Mouse (Mus musculus): ENCODE data around the gene Rac1. TPM values are rescaled to one million over a fixed set of nuclear protein-coding genes. Genes with fewer than 3 reads are reported as not detected.

Gene Rac1
- polyA plus RNA-seq, 1 experiment = 400 TPM

DNA sequence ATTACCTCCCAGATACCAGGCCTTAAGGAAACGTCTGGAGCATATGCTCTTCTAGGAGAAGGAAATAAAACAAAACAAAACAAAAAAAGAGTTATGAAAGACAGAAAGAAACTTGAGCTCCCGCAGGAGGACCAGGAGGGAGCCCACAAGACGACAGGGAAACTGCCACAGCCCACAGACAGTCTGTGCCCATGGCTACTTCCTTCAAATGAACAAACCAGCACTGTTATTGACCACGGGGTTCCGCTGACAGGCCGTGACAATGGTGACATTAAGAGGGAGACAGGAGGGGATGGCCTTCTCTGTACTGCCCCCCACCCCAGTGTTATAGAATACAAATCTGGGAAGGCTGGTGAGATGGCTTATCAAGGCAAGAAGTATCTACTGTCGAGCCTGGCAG lies 2.9 kb upstream of the Rac1 start:
- TF ChIP-seq POLR2A (IDR thresholded peaks at IDR 0.05; ENCODE audit: borderline replicate concordance, extremely low read depth, low read depth, low read length) (no peak), CTCF (IDR thresholded peaks at IDR 0.05; ENCODE audit: insufficient read depth, low read length) (no peak)
- 67% methylated on average over 7 of the region's 7 CpGs for whole genome bisulfite sequencing
- Histone ChIP-seq H3K4me3 (replicated peaks; ENCODE audit: extremely low read depth, low read depth, low read length) (no peak overlapping the region), H3K4me1 (ENCODE audit: control insufficient read depth, insufficient read depth, low read length) (peaks cover 5% of the 10 kb centered on the region)
- DNase-seq = no peak

DNA sequence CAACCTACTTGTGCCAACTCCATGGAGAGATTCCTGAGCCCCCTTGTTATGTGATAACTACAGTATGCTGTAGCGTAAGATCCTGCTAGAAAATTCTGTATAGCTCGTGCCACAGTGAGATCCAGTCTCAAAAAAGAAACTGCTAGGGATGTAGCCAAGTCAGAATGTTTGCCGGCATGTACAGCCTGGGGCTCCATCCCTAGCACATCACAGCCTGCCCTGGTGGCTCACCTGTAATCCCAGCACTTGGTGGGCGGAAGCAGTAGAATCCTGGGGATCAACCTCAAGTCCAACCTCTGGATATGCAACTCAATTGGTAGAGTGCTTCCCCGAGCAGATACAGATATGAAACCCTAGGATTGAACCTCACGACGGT lies 460 bp upstream of the Rac1 start:
- TF ChIP-seq POLR2A (IDR thresholded peaks at IDR 0.05; ENCODE audit: borderline replicate concordance, extremely low read depth, low read depth, low read length) (no peak), CTCF (IDR thresholded peaks at IDR 0.05; ENCODE audit: insufficient read depth, low read length) (no peak)
- DNase-seq = no peak
- 14% methylated on average over 7 of the region's 7 CpGs for WGBS
- Histone ChIP-seq H3K4me3 (replicated peaks; ENCODE audit: extremely low read depth, low read depth, low read length) (peak overlapping the region; percentile 94), H3K4me1 (ENCODE audit: control insufficient read depth, insufficient read depth, low read length) (peaks cover 26% of the 10 kb centered on the region)

GRCm38 (mm10) chr5:143526698-143527331 lies 1.0 kb downstream of the Rac1 start:
- H3K4me3 ChIP-seq (replicated peaks; ENCODE audit: extremely low read depth, low read depth, low read length) = peak overlapping the region; percentile 97
- under 1% methylated on average over 28 of the region's 28 CpGs for WGBS
- DNase-seq = peak; percentile 51
- TF ChIP-seq POLR2A (IDR thresholded peaks at IDR 0.05; ENCODE audit: borderline replicate concordance, extremely low read depth, low read depth, low read length) (0 out of 2 replicates have a peak, but pooled peaks have one; percentile 20), CTCF (IDR thresholded peaks at IDR 0.05; ENCODE audit: insufficient read depth, low read length) (no peak)
- H3K4me1 ChIP-seq (ENCODE audit: control insufficient read depth, insufficient read depth, low read length) = peaks cover 32% of the 10 kb centered on the region

GRCm38 (mm10) chr5:143525454-143526225 lies 2.2 kb downstream of the Rac1 start:
- DNase-seq = no peak
- WGBS = 19% methylated on average over 7 of the region's 7 CpGs
- H3K4me3 ChIP-seq (replicated peaks; ENCODE audit: extremely low read depth, low read depth, low read length) = peak overlapping the region; percentile 45
- TF ChIP-seq CTCF (IDR thresholded peaks at IDR 0.05; ENCODE audit: insufficient read depth, low read length) (no peak), POLR2A (IDR thresholded peaks at IDR 0.05; ENCODE audit: borderline replicate concordance, extremely low read depth, low read depth, low read length) (no peak)
- peaks cover 37% of the 10 kb centered on the region for H3K4me1 ChIP-seq (ENCODE audit: control insufficient read depth, insufficient read depth, low read length)

DNA sequence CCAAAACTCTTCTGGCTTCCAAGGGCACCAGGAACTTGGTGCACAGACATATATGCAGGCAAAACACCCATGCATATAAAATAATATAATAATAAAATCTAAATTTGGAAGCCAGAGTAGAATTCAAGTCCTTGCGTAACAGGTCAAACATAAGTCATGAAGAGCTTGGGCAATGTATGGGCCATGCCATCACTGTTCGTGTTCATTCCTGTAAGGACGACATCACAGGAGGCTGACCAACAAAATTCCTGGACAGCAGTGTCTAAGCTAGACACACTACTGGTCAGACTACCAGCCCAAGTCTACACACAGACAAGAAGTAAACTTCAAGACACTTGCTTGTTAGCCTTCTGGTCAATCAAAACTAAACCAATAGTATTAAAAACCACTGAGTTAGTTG lies 5.0 kb downstream of the Rac1 start:
- Histone ChIP-seq H3K4me3 (replicated peaks; ENCODE audit: extremely low read depth, low read depth, low read length) (no peak overlapping the region), H3K4me1 (ENCODE audit: control insufficient read depth, insufficient read depth, low read length) (peaks cover 59% of the 10 kb centered on the region)
- no peak for DNase-seq
- 37% methylated on average over 3 of the region's 3 CpGs for WGBS
- TF ChIP-seq POLR2A (IDR thresholded peaks at IDR 0.05; ENCODE audit: borderline replicate concordance, extremely low read depth, low read depth, low read length) (no peak), CTCF (IDR thresholded peaks at IDR 0.05; ENCODE audit: insufficient read depth, low read length) (no peak)

GRCm38 (mm10) chr5:143520415-143520814 lies 7.4 kb downstream of the Rac1 start:
- peaks cover 58% of the 10 kb centered on the region for H3K4me1 ChIP-seq (ENCODE audit: control insufficient read depth, insufficient read depth, low read length)
- DNase-seq = no peak
- WGBS = 24% methylated on average over 2 of the region's 2 CpGs
- no peak overlapping the region for H3K4me3 ChIP-seq (replicated peaks; ENCODE audit: extremely low read depth, low read depth, low read length)
- TF ChIP-seq CTCF (IDR thresholded peaks at IDR 0.05; ENCODE audit: insufficient read depth, low read length) = no peak

GRCm38 (mm10) chr5:143518045-143518591 lies 9.7 kb downstream of the Rac1 start:
- no peak for DNase-seq
- WGBS = 10% methylated on average over 6 of the region's 6 CpGs
- no peak for TF ChIP-seq CTCF (IDR thresholded peaks at IDR 0.05; ENCODE audit: insufficient read depth, low read length)
- TF ChIP-seq POLR2A (IDR thresholded peaks at IDR 0.05; ENCODE audit: borderline replicate concordance, extremely low read depth, low read depth, low read length) = no peak; the same call in 1 of the 2 replicates
- peak overlapping the region; percentile 1 for H3K4me3 ChIP-seq (replicated peaks; ENCODE audit: extremely low read depth, low read depth, low read length)
- peaks cover 51% of the 10 kb centered on the region for H3K4me1 ChIP-seq (ENCODE audit: control insufficient read depth, insufficient read depth, low read length)

GRCm38 (mm10) chr5:143517436-143517835 lies 10.4 kb downstream of the Rac1 start:
- Histone ChIP-seq H3K4me1 (ENCODE audit: control insufficient read depth, insufficient read depth, low read length) (peaks cover 49% of the 10 kb centered on the region), H3K4me3 (replicated peaks; ENCODE audit: extremely low read depth, low read depth, low read length) (no peak overlapping the region)
- TF ChIP-seq POLR2A (IDR thresholded peaks at IDR 0.05; ENCODE audit: borderline replicate concordance, extremely low read depth, low read depth, low read length) (no peak), CTCF (IDR thresholded peaks at IDR 0.05; ENCODE audit: insufficient read depth, low read length) (no peak)
- no peak for DNase-seq
- 28% methylated on average over 6 of the region's 6 CpGs for WGBS

DNA sequence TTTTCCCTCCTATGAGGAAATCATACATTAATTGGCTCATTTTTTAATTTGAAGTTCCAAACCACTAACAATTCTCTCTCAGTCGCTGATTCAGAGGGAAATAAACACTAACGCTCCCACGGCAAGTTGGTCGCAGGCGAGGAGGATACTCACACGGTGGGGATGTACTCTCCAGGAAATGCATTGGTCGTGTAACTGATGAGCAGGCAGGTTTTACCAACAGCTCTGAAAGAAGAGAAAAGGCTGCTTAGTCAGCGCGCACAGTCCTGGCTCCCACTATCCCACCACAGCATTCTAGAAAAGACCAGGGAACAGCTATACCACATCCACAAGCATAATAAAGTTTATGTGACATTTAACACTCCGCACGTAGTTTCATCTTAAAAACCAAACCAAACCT lies 10.8 kb downstream of the Rac1 start:
- WGBS = 59% methylated on average over 11 of the region's 11 CpGs
- peaks cover 48% of the 10 kb centered on the region for H3K4me1 ChIP-seq (ENCODE audit: control insufficient read depth, insufficient read depth, low read length)
- TF ChIP-seq POLR2A (IDR thresholded peaks at IDR 0.05; ENCODE audit: borderline replicate concordance, extremely low read depth, low read depth, low read length) (no peak), CTCF (IDR thresholded peaks at IDR 0.05; ENCODE audit: insufficient read depth, low read length) (no peak)
- DNase-seq = no peak
- no peak overlapping the region for H3K4me3 ChIP-seq (replicated peaks; ENCODE audit: extremely low read depth, low read depth, low read length)
